Mouse (Mus musculus) MEL (cell line): ENCODE data around the gene Ppl.

Experiments used
- BHLHE40 ChIP-seq: IDR thresholded peaks from 2 replicates; pipeline ENCODE4 v1.6.1; 2012; ENCODE audit warnings: low read depth, mild to moderate bottlenecking, inconsistent platforms, low read length, improper control_type of control experiment, borderline replicate concordance
- CHD1 ChIP-seq: IDR thresholded peaks from 2 replicates; pipeline ENCODE4 v1.6.1; 2012; ENCODE audit warnings: low read depth, mild to moderate bottlenecking, inconsistent platforms, low read length, improper control_type of control experiment
- CTCF ChIP-seq, 3 experiments: IDR thresholded peaks in 2 of 3; conservative IDR thresholded peaks in 1 of 3; 2 replicates each; pipeline ENCODE4 v1.5.1; 2011 to 2012; ENCODE audit warnings: low read length in 3 of 3, low read depth in 2 of 3, mild to moderate bottlenecking in 2 of 3, improper control_type of control experiment in 1 of 3, inconsistent platforms in 1 of 3, mixed read lengths in 1 of 3, moderate library complexity in 1 of 3; ENCODE audit not compliant: control insufficient read depth in 1 of 3, insufficient read depth in 1 of 3, poor library complexity in 1 of 3, severe bottlenecking in 1 of 3
- E2F4 ChIP-seq: IDR thresholded peaks from 2 replicates; pipeline ENCODE4 v1.6.1; 2011; ENCODE audit warnings: low read depth, low read length, improper control_type of control experiment, borderline replicate concordance
- ELF1 ChIP-seq: IDR thresholded peaks from 2 replicates; pipeline ENCODE4 v1.6.1; 2014; ENCODE audit warnings: low read depth, mild to moderate bottlenecking, inconsistent platforms, low read length, improper control_type of control experiment, moderate library complexity
- EP300 ChIP-seq, 2 experiments: IDR thresholded peaks; 2 replicates each; pipeline ENCODE4 v1.6.1; 2011; ENCODE audit warnings: improper control_type of control experiment in 2 of 2, low read length in 2 of 2, low read depth in 1 of 2, mild to moderate bottlenecking in 1 of 2
- JUND ChIP-seq: IDR thresholded peaks from 2 replicates; pipeline ENCODE4 v1.6.1; 2011; ENCODE audit warnings: low read depth, mild to moderate bottlenecking, improper control_type of control experiment, low read length
- MYC ChIP-seq: IDR thresholded peaks from 2 replicates; pipeline ENCODE4 v1.6.1; 2011; ENCODE audit warnings: low read depth, mild to moderate bottlenecking, low read length, improper control_type of control experiment, moderate library complexity
- POLR2A ChIP-seq, 2 experiments: IDR thresholded peaks; 2 replicates each; pipeline ENCODE4 v1.6.1; 2011 to 2012; ENCODE audit warnings: low read length in 2 of 2, mild to moderate bottlenecking in 2 of 2, control low read depth in 1 of 2, improper control_type of control experiment in 1 of 2, low read depth in 1 of 2, moderate library complexity in 1 of 2; ENCODE audit not compliant: control insufficient read depth in 1 of 2, insufficient read depth in 1 of 2, poor library complexity in 1 of 2
- SIN3A ChIP-seq: IDR thresholded peaks from 2 replicates; pipeline ENCODE4 v1.6.1; 2012; ENCODE audit warnings: low read length, improper control_type of control experiment, inconsistent platforms
- TCF12 ChIP-seq: IDR thresholded peaks from 2 replicates; pipeline ENCODE4 v1.6.1; 2014; ENCODE audit warnings: low read depth, mild to moderate bottlenecking, inconsistent platforms, low read length, improper control_type of control experiment, moderate library complexity
- USF1 ChIP-seq: IDR thresholded peaks from 2 replicates; pipeline ENCODE4 v1.6.1; 2014; ENCODE audit warnings: low read depth, mild to moderate bottlenecking, inconsistent platforms, low read length, improper control_type of control experiment, moderate library complexity

DNA sequence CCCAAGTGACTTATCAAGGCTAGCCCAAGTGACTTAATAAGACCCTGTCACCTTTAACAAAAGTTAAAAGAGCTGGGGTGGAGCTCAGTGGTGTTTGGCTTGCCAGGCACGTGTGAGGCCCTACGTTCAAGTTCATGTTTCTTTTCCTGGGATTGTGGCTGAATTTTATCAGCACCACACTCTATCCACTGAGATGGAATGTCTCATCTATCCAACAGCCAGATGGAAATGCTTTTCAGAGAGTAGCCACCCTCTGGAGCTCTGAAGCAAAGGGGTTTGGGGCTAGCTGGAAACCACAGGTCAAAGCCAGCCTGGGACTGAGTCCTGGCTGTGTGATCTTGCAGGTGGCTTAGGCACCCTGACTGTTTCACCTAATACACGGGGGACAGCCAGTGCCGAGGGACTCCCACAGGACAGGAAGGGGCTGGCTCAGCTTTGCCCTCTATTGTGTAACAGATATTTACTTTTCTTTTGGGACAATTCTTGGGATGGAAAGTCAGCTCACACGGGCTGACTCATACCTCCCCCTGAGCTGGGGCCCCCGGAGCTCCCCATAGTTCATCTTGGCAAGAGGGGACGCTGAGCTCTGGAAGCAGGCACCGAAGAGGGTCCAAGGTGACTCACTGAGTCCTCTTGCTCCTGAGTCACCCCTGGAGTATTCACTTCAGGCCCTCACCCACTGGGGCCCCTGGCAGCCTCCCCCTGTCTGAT is 3.5 kb upstream of the Ppl start:
- TF ChIP-seq EP300 (IDR thresholded peaks at IDR 0.05; ENCODE audit: low read depth in 1 of 2, low read length in 2 of 2) (no peak), POLR2A (IDR thresholded peaks at IDR 0.05; ENCODE audit: control insufficient read depth in 1 of 2, insufficient read depth in 1 of 2, low read depth in 1 of 2, low read length in 2 of 2, poor library complexity in 1 of 2) (no peak), ELF1 (no peak), JUND (no peak), CHD1 (no peak), CTCF (IDR thresholded peaks at IDR 0.05 in 2 of 3, conservative IDR thresholded peaks at IDR 0.05 in 1 of 3; ENCODE audit: control insufficient read depth in 1 of 3, insufficient read depth in 1 of 3, low read depth in 2 of 3, low read length in 3 of 3, poor library complexity in 1 of 3, severe bottlenecking in 1 of 3) (no peak), E2F4 (no peak), SIN3A (no peak), MYC (no peak), USF1 (no peak), TCF12 (no peak), BHLHE40 (no peak)
